Mouse (Mus musculus) MEL (cell line): Measurements from ENCODE around the gene Gm20425. TPM values are rescaled to one million over a fixed set of nuclear protein-coding genes. Genes with fewer than 3 reads are reported as not detected.

ENCODE experiments used
- DNase-seq: peaks from one replicate; pipeline ENCODE4 v3.0.0; 2011; ENCODE audit warnings: low read depth, low spot score
- H3K27ac ChIP-seq: 2 replicates; pipeline ENCODE4 v1.5.1; 2012; ENCODE audit warnings: low read depth, mild to moderate bottlenecking, control low read depth, low read length, moderate library complexity; ENCODE audit not compliant: control insufficient read depth
- H3K27me3 ChIP-seq, 2 experiments: fragments of 150-350 bp in 1 of 2; sonication (generic) in 1 of 2; 2 replicates each; pipeline ENCODE4 v1.6.1; 2012; ENCODE audit warnings: low read length in 2 of 2, mild to moderate bottlenecking in 2 of 2, improper control_type of control experiment in 1 of 2, moderate library complexity in 1 of 2; ENCODE audit not compliant: insufficient read depth in 2 of 2, control insufficient read depth in 1 of 2
- H3K36me3 ChIP-seq, 2 experiments: 2 replicates each; pipeline ENCODE4 v1.6.1; 2012 to 2014; ENCODE audit warnings: low read length in 2 of 2, improper control_type of control experiment in 1 of 2, inconsistent platforms in 1 of 2, mild to moderate bottlenecking in 1 of 2; ENCODE audit not compliant: insufficient read depth in 2 of 2, control insufficient read depth in 1 of 2
- H3K4me1 ChIP-seq, 2 experiments: fragments of 150-350 bp in 1 of 2; sonication (generic) in 1 of 2; 2 replicates each; pipeline ENCODE4 v1.6.1; 2012; ENCODE audit warnings: low read length in 2 of 2, improper control_type of control experiment in 1 of 2, mild to moderate bottlenecking in 1 of 2; ENCODE audit not compliant: insufficient read depth in 2 of 2, control insufficient read depth in 1 of 2
- H3K4me3 ChIP-seq, 2 experiments: fragments of 150-350 bp in 1 of 2; sonication (generic) in 1 of 2; 2 replicates each; pipeline ENCODE4 v1.5.1; 2012; ENCODE audit warnings: low read depth in 2 of 2, low read length in 2 of 2, mild to moderate bottlenecking in 2 of 2, moderate library complexity in 2 of 2, control low read depth in 1 of 2, improper control_type of control experiment in 1 of 2; ENCODE audit not compliant: control insufficient read depth in 1 of 2, insufficient read depth in 1 of 2
- H3K79me2 ChIP-seq: 2 replicates; pipeline ENCODE4 v1.6.1; 2012; ENCODE audit warnings: mild to moderate bottlenecking, low read length, moderate library complexity; ENCODE audit not compliant: control insufficient read depth, poor library complexity, insufficient read depth
- H3K9ac ChIP-seq: 2 replicates; pipeline ENCODE4 v1.6.1; 2012; ENCODE audit warnings: low read depth, mild to moderate bottlenecking, control low read depth, low read length, moderate library complexity; ENCODE audit not compliant: control insufficient read depth, poor library complexity, severe bottlenecking
- H3K9me3 ChIP-seq: fragments of 150-350 bp; sonication (generic); replicated peaks from 2 replicates; pipeline ENCODE4 v1.6.1; 2012; ENCODE audit warnings: mild to moderate bottlenecking, low read length, improper control_type of control experiment, moderate library complexity; ENCODE audit not compliant: insufficient read depth
- BHLHE40 ChIP-seq: IDR thresholded peaks from 2 replicates; pipeline ENCODE4 v1.6.1; 2012; ENCODE audit warnings: low read depth, mild to moderate bottlenecking, inconsistent platforms, low read length, improper control_type of control experiment, borderline replicate concordance
- CTCF ChIP-seq, 3 experiments: IDR thresholded peaks in 2 of 3; conservative IDR thresholded peaks in 1 of 3; 2 replicates each; pipeline ENCODE4 v1.5.1; 2011 to 2012; ENCODE audit warnings: low read length in 3 of 3, low read depth in 2 of 3, mild to moderate bottlenecking in 2 of 3, improper control_type of control experiment in 1 of 3, inconsistent platforms in 1 of 3, mixed read lengths in 1 of 3, moderate library complexity in 1 of 3; ENCODE audit not compliant: control insufficient read depth in 1 of 3, insufficient read depth in 1 of 3, poor library complexity in 1 of 3, severe bottlenecking in 1 of 3
- E2F4 ChIP-seq: IDR thresholded peaks from 2 replicates; pipeline ENCODE4 v1.6.1; 2011; ENCODE audit warnings: low read depth, low read length, improper control_type of control experiment, borderline replicate concordance
- ELF1 ChIP-seq: IDR thresholded peaks from 2 replicates; pipeline ENCODE4 v1.6.1; 2014; ENCODE audit warnings: low read depth, mild to moderate bottlenecking, inconsistent platforms, low read length, improper control_type of control experiment, moderate library complexity
- EP300 ChIP-seq, 2 experiments: IDR thresholded peaks; 2 replicates each; pipeline ENCODE4 v1.6.1; 2011; ENCODE audit warnings: improper control_type of control experiment in 2 of 2, low read length in 2 of 2, low read depth in 1 of 2, mild to moderate bottlenecking in 1 of 2
- GABPA ChIP-seq: IDR thresholded peaks from 2 replicates; pipeline ENCODE4 v1.6.1; 2012; ENCODE audit warnings: low read depth, mild to moderate bottlenecking, inconsistent platforms, low read length, improper control_type of control experiment, moderate library complexity
- GATA1 ChIP-seq: IDR thresholded peaks from 2 replicates; pipeline ENCODE4 v1.6.1; 2011; ENCODE audit warnings: low read depth, low read length, improper control_type of control experiment
- HCFC1 ChIP-seq: IDR thresholded peaks from 2 replicates; pipeline ENCODE4 v1.6.1; 2012; ENCODE audit warnings: low read depth, mild to moderate bottlenecking, inconsistent platforms, low read length, improper control_type of control experiment, moderate library complexity
- KAT2A ChIP-seq: conservative IDR thresholded peaks from 2 replicates; pipeline ENCODE4 v1.6.1; 2012; ENCODE audit warnings: low read depth, low read length, improper control_type of control experiment, inconsistent platforms
- MAFK ChIP-seq: IDR thresholded peaks from 2 replicates; pipeline ENCODE4 v1.6.1; 2011; ENCODE audit warnings: low read depth, mild to moderate bottlenecking, low read length, improper control_type of control experiment, borderline replicate concordance
- MAZ ChIP-seq: IDR thresholded peaks from 2 replicates; pipeline ENCODE4 v1.6.1; 2012; ENCODE audit warnings: low read depth, mild to moderate bottlenecking, inconsistent platforms, low read length, improper control_type of control experiment
- MXI1 ChIP-seq: IDR thresholded peaks from 2 replicates; pipeline ENCODE4 v1.6.1; 2011; ENCODE audit warnings: mild to moderate bottlenecking, low read depth, low read length, improper control_type of control experiment
- MYB ChIP-seq: IDR thresholded peaks from 2 replicates; pipeline ENCODE4 v1.6.1; 2011; ENCODE audit warnings: mild to moderate bottlenecking, low read depth, low read length, improper control_type of control experiment
- NELFE ChIP-seq: IDR thresholded peaks from 2 replicates; pipeline ENCODE4 v1.6.1; 2011; ENCODE audit warnings: low read depth, low read length, improper control_type of control experiment
- POLR2AphosphoS2 ChIP-seq: IDR thresholded peaks from 2 replicates; pipeline ENCODE4 v1.6.1; 2011; ENCODE audit warnings: low read length, improper control_type of control experiment
- TAL1 ChIP-seq: IDR thresholded peaks from 2 replicates; pipeline ENCODE4 v1.6.1; 2012; ENCODE audit warnings: mild to moderate bottlenecking, inconsistent platforms, low read length, moderate library complexity, mixed read lengths
- TCF12 ChIP-seq: IDR thresholded peaks from 2 replicates; pipeline ENCODE4 v1.6.1; 2014; ENCODE audit warnings: low read depth, mild to moderate bottlenecking, inconsistent platforms, low read length, improper control_type of control experiment, moderate library complexity
- UBTF ChIP-seq: IDR thresholded peaks from 2 replicates; pipeline ENCODE4 v1.6.1; 2012; ENCODE audit warnings: low read depth, mild to moderate bottlenecking, inconsistent platforms, low read length, improper control_type of control experiment, moderate library complexity, borderline replicate concordance; ENCODE audit not compliant: insufficient read depth
- USF1 ChIP-seq: IDR thresholded peaks from 2 replicates; pipeline ENCODE4 v1.6.1; 2014; ENCODE audit warnings: low read depth, mild to moderate bottlenecking, inconsistent platforms, low read length, improper control_type of control experiment, moderate library complexity
- ZC3H11A ChIP-seq: IDR thresholded peaks from 2 replicates; pipeline ENCODE4 v1.6.1; 2012; ENCODE audit warnings: low read depth, mild to moderate bottlenecking, inconsistent platforms, low read length, improper control_type of control experiment
- ZKSCAN1 ChIP-seq: IDR thresholded peaks from 2 replicates; pipeline ENCODE4 v1.6.1; 2012; ENCODE audit warnings: low read depth, mild to moderate bottlenecking, inconsistent platforms, low read length, improper control_type of control experiment, moderate library complexity
- ZMIZ1 ChIP-seq: IDR thresholded peaks from 2 replicates; pipeline ENCODE4 v1.6.1; 2012; ENCODE audit warnings: low read depth, mild to moderate bottlenecking, inconsistent platforms, low read length, improper control_type of control experiment, moderate library complexity
- polyA plus RNA-seq, 2 experiments: library from polyadenylated mRNA; stranded (reverse) in 1 of 2; unstranded in 1 of 2; fragments of >175 nt in 1 of 2; fragments of >200 nt in 1 of 2; gene quantifications; 2 replicates each; pipeline versions ENCODE4 v1.2.1 to v1.2.4; 2012; ENCODE audit warnings: low replicate concordance in 2 of 2, low read depth in 1 of 2; ENCODE audit not compliant: insufficient read length in 2 of 2, insufficient read depth in 1 of 2, missing spikeins in 1 of 2
- total RNA-seq: library from RNA; depleted of rRNA; stranded (reverse); fragments of 300-350 nt; gene quantifications from 2 replicates; pipeline ENCODE4 v1.2.3, GENCODE M21; 2012

Gene Gm20425
- total and polyA plus RNA-seq, 3 experiments, result not detected

DNA sequence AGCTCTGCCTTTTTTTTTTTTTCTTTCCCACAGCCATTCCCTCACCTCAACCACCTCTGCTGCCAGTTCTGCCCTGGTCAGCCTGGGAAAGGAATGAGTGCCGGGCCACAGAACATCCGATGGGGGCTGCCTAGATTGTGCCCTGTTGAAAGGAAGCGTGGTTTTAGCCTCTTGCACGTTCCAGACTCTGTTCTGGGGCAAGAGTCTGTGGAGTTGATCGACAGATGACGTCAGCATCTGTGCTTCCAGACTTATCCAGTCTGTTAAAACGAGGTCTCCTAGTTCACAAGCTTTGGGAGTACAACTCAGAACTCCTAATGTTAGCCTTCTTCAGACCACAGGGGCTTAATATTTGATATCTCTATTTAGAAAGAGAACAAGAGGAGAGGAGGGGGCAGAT is 4.0 kb upstream of the Gm20425 start:
- no peaks in the 10 kb centered on the region for H3K36me3 ChIP-seq
- 0 out of 4 replicates have a peak, but pooled peaks cover 0 to 3% of the 10 kb centered on the region in 2 experiments for H3K4me1 ChIP-seq
- H3K4me3 ChIP-seq, result no peak overlapping the region
- H3K27ac ChIP-seq, result no peak overlapping the region
- H3K79me2 ChIP-seq, result no peaks in the 10 kb centered on the region
- no peaks in the 10 kb centered on the region for H3K27me3 ChIP-seq
- TF ChIP-seq GABPA, result no peak
- TF ChIP-seq EP300 (IDR thresholded peaks at IDR 0.05; ENCODE audit: low read depth in 1 of 2, low read length in 2 of 2), result no peak
- no peak for TF ChIP-seq TAL1
- TF ChIP-seq E2F4, result no peak
- no peak for TF ChIP-seq CTCF (IDR thresholded peaks at IDR 0.05 in 2 of 3, conservative IDR thresholded peaks at IDR 0.05 in 1 of 3; ENCODE audit: control insufficient read depth in 1 of 3, insufficient read depth in 1 of 3, low read depth in 2 of 3, low read length in 3 of 3, poor library complexity in 1 of 3, severe bottlenecking in 1 of 3)
- no peak for TF ChIP-seq HCFC1
- TF ChIP-seq MYB, result no peak
- TF ChIP-seq GATA1, result no peak
- TF ChIP-seq MAZ, result no peak
- TF ChIP-seq ZMIZ1, result no peak
- TF ChIP-seq MAFK, result no peak
- no peak for TF ChIP-seq NELFE
- TF ChIP-seq USF1, result no peak
- no peak for TF ChIP-seq ZKSCAN1
- TF ChIP-seq KAT2A, result no peak
- no peak for TF ChIP-seq ZC3H11A
- TF ChIP-seq TCF12, result no peak
- TF ChIP-seq POLR2AphosphoS2, result no peak
- no peak for TF ChIP-seq BHLHE40
- TF ChIP-seq UBTF, result no peak
- H3K9me3 ChIP-seq, result no peaks in the 10 kb centered on the region
- no peak for DNase-seq
- no peak overlapping the region for H3K9ac ChIP-seq

DNA sequence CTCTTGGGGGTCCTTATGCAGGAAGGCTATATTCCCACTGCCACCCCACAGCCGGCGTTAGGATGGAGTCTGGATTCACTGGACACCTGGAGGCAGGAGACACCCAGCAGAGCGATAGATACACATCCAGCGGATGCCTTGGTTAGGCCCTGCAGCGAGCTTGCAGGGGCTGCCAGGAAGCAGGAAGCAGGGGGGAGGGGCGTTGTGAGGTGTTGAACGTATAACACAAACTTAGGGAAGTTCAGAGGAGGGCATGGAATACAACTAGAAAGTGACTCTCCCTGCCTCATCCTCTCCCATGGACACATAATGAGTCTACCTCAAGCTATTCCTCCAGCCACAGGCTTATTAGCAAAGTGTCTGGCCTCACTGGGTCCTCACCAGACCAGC is 2.9 kb upstream of the Gm20425 start:
- no peak for DNase-seq
- no peak overlapping the region for H3K9ac ChIP-seq
- H3K4me3 ChIP-seq, result no peak overlapping the region
- H3K36me3 ChIP-seq, result no peaks in the 10 kb centered on the region
- H3K9me3 ChIP-seq, result no peaks in the 10 kb centered on the region
- TF ChIP-seq POLR2AphosphoS2 (no peak), ELF1 (no peak), MXI1 (no peak), ZMIZ1 (no peak), BHLHE40 (no peak)
- H3K4me1 ChIP-seq, result 0 out of 4 replicates have a peak, but pooled peaks cover 0 to 3% of the 10 kb centered on the region in 2 experiments
- no peak overlapping the region for H3K27ac ChIP-seq
- H3K79me2 ChIP-seq, result no peaks in the 10 kb centered on the region
- H3K27me3 ChIP-seq, result no peaks in the 10 kb centered on the region
